Mouse (Mus musculus) erythroblast, embryonic 14.5 days (primary cell): Measurements from ENCODE around the gene F930015N05Rik. TPM values are rescaled to one million over a fixed set of nuclear protein-coding genes. Genes with fewer than 3 reads are reported as not detected.

Experiments
- H3K27me3 ChIP-seq: 2 replicates; pipeline ENCODE4 v1.6.1; 2012; ENCODE audit warnings: inconsistent platforms; ENCODE audit not compliant: control insufficient read depth
- H3K36me3 ChIP-seq: 2 replicates; pipeline ENCODE4 v1.6.1; 2012; ENCODE audit warnings: mild to moderate bottlenecking, inconsistent platforms; ENCODE audit not compliant: control insufficient read depth
- H3K4me1 ChIP-seq: 2 replicates; pipeline ENCODE4 v1.6.1; 2012; ENCODE audit warnings: inconsistent platforms; ENCODE audit not compliant: control insufficient read depth
- H3K4me3 ChIP-seq: replicated peaks from 2 replicates; pipeline ENCODE3; 2012; ENCODE audit warnings: moderate library complexity, mild to moderate bottlenecking, inconsistent platforms
- H3K9me3 ChIP-seq: 2 replicates; pipeline ENCODE4 v1.6.1; 2012; ENCODE audit warnings: low read length, inconsistent platforms, mixed read lengths; ENCODE audit not compliant: control insufficient read depth
- GATA1 ChIP-seq: IDR thresholded peaks from 2 replicates; pipeline ENCODE4 v1.6.1; 2012; ENCODE audit warnings: low read length, inconsistent platforms, mixed read lengths
- TAL1 ChIP-seq: IDR thresholded peaks from 3 replicates; pipeline ENCODE4 v1.6.1; 2012; ENCODE audit warnings: low read length, inconsistent platforms, mixed read lengths
- polyA plus RNA-seq: library from polyadenylated mRNA; stranded (reverse); fragments of >175 nt; gene quantifications from 2 replicates; pipeline ENCODE4 v1.2.3, GENCODE M21; 2012

F930015N05Rik gene
- polyA plus RNA-seq, 1 experiment, result not detected

DNA sequence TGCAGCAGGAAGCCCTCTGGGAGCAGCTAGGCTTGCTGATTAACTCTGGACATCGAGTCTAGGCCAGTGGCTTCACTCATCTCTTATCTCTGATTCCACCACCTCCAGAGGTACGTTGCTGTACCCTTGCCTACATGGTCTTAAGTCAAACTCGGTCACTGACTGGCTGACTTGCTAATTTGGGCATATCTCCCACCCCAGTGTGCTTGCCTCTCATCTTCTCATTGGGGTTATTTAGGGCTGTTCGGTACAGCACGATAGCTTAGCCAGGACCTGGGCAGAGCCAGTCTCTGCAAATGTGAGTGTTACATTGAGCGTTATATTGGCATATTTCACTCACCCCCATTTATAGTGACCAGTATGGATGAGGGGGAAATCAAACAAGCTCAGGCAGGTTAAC lies 39.5 kb downstream of the F930015N05Rik start:
- TF ChIP-seq TAL1, result no peak
- TF ChIP-seq GATA1, result no peak
- H3K36me3 ChIP-seq, result no peaks in the 10 kb centered on the region

GRCm38 (mm10) chr11:64396331-64396881 lies 40.0 kb downstream of the F930015N05Rik start:
- Histone ChIP-seq H3K4me3 (no peak overlapping the region), H3K36me3 (no peaks in the 10 kb centered on the region), H3K9me3 (no peaks in the 10 kb centered on the region), H3K4me1 (no peaks in the 10 kb centered on the region), H3K27me3 (no peaks in the 10 kb centered on the region)
- TF ChIP-seq TAL1 (no peak), GATA1 (no peak)

More for the DNA sequence above, 39.5 kb downstream of the F930015N05Rik start:
- Histone ChIP-seq H3K27me3 (no peaks in the 10 kb centered on the region), H3K4me3 (no peak overlapping the region), H3K4me1 (no peaks in the 10 kb centered on the region), H3K9me3 (no peaks in the 10 kb centered on the region)

DNA sequence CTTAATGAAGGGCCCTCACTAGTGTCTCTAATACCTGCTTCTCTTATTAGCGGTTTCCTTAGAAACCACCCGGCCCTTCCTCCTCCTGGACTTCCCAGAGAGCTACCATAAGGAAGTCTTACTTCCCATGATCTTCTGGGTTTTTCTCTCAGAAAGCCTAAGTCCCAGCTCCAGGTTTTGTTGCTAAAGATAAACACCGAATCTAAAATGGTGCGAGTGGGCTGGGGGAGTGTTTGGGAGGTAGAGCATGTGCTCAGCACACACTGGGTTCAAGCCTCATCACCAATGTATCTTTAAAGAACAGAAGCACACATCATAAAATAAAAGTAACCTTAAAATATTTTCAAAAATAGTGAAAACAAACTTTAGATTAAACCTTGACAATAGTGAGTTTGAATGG lies 50.1 kb downstream of the F930015N05Rik start:
- no peak overlapping the region for H3K4me3 ChIP-seq
- no peaks in the 10 kb centered on the region for H3K36me3 ChIP-seq
- no peaks in the 10 kb centered on the region for H3K27me3 ChIP-seq
- no peaks in the 10 kb centered on the region for H3K9me3 ChIP-seq
- H3K4me1 ChIP-seq, result no peaks in the 10 kb centered on the region
- TF ChIP-seq TAL1, result no peak
- TF ChIP-seq GATA1, result no peak

Other genes with a start within 250 kb of the F930015N05Rik start
- gene Hs3st3a1, start 1.3 kb downstream of the F930015N05Rik start, polyA plus RNA-seq, result 0.03 TPM in 1 of 2 replicates, not detected in the other